Mouse (Mus musculus) splenic B cell, adult 2 months (primary cell): ENCODE measurements around the gene Pdcd11.
A peak's percentile ranks its signal among the peaks of the same experiment; 100 is the strongest.
"Not testable (repeated sequence)": the region's sequence is repeated elsewhere in the genome, so short reads cannot be mapped to it uniquely, and the experiment has no call there.

Experiments
- DNase-seq: peaks from one replicate; pipeline ENCODE4 v3.0.0-alpha.2; 2011; ENCODE audit warnings: low read depth, low spot score
- H3K27me3 ChIP-seq: 2 replicates; pipeline ENCODE4 v1.6.1; 2012; ENCODE audit warnings: mild to moderate bottlenecking, low read length, moderate library complexity, mixed read lengths; ENCODE audit not compliant: control insufficient read depth, poor library complexity, insufficient read depth, severe bottlenecking
- H3K36me3 ChIP-seq: 2 replicates; pipeline ENCODE4 v1.6.1; 2012; ENCODE audit warnings: mild to moderate bottlenecking, low read length, moderate library complexity, mixed read lengths; ENCODE audit not compliant: control insufficient read depth, poor library complexity, insufficient read depth, severe bottlenecking

Pdcd11 gene

GRCm38 (mm10) chr19:47139611-47140010 is 49.0 kb downstream of the Pdcd11 start:
- H3K27me3 ChIP-seq, H3K36me3 ChIP-seq, DNase-seq: not testable (repeated sequence)

GRCm38 (mm10) chr19:47142438-47142837 is 51.9 kb downstream of the Pdcd11 start:
- no peak for DNase-seq
- H3K27me3 ChIP-seq = no peaks in the 10 kb centered on the region
- H3K36me3 ChIP-seq = no peaks in the 10 kb centered on the region

GRCm38 (mm10) chr19:47144154-47144553 is 53.6 kb downstream of the Pdcd11 start, which contains the start of gene Calhm1:
Calhm1 (minus strand) TSS chr19:47144254.
- no peak for DNase-seq
- H3K36me3 ChIP-seq = no peaks in the 10 kb centered on the region
- H3K27me3 ChIP-seq = no peaks in the 10 kb centered on the region

- DNase-seq = peak; percentile 59
- Histone ChIP-seq H3K27me3 (no peaks in the 10 kb centered on the region), H3K36me3 (no peaks in the 10 kb centered on the region)
Observed at GRCm38 (mm10) chr19:47148267-47148847, 57.8 kb downstream of the Pdcd11 start.

GRCm38 (mm10) chr19:47149854-47150253 is 59.3 kb downstream of the Pdcd11 start:
- no peak for DNase-seq
- H3K27me3 ChIP-seq = no peaks in the 10 kb centered on the region
- H3K36me3 ChIP-seq = no peaks in the 10 kb centered on the region

- no peak for DNase-seq
- H3K36me3 ChIP-seq = no peaks in the 10 kb centered on the region
- no peaks in the 10 kb centered on the region for H3K27me3 ChIP-seq
Observed at GRCm38 (mm10) chr19:47151332-47152061, 60.9 kb downstream of the Pdcd11 start.

GRCm38 (mm10) chr19:47152062-47152369 is 61.4 kb downstream of the Pdcd11 start:
- Histone ChIP-seq H3K27me3 (no peaks in the 10 kb centered on the region), H3K36me3 (no peaks in the 10 kb centered on the region)
- no peak for DNase-seq

GRCm38 (mm10) chr19:47153767-47154166 is 63.2 kb downstream of the Pdcd11 start:
- Histone ChIP-seq H3K36me3 (no peaks in the 10 kb centered on the region), H3K27me3 (no peaks in the 10 kb centered on the region)
- DNase-seq = no peak

GRCm38 (mm10) chr19:47157664-47158063 is 67.1 kb downstream of the Pdcd11 start, which contains the start of gene Calhm3:
Calhm3 (minus strand) TSS chr19:47157764.
- no peak for DNase-seq
- no peaks in the 10 kb centered on the region for H3K27me3 ChIP-seq
- H3K36me3 ChIP-seq = no peaks in the 10 kb centered on the region

GRCm38 (mm10) chr19:47161669-47162068 is 71.1 kb downstream of the Pdcd11 start:
- Histone ChIP-seq H3K27me3 (0 out of 2 replicates have a peak, but pooled peaks cover 1% of the 10 kb centered on the region), H3K36me3 (no peaks in the 10 kb centered on the region)
- no peak for DNase-seq

GRCm38 (mm10) chr19:47163176-47163744 is 72.7 kb downstream of the Pdcd11 start:
- H3K36me3 ChIP-seq = no peaks in the 10 kb centered on the region
- H3K27me3 ChIP-seq = 0 out of 2 replicates have a peak, but pooled peaks cover 2% of the 10 kb centered on the region
- no peak for DNase-seq

GRCm38 (mm10) chr19:47166758-47167157 is 76.2 kb downstream of the Pdcd11 start:
- H3K36me3 ChIP-seq = no peaks in the 10 kb centered on the region
- H3K27me3 ChIP-seq = 0 out of 2 replicates have a peak, but pooled peaks cover 2% of the 10 kb centered on the region
- DNase-seq = no peak

GRCm38 (mm10) chr19:47167617-47168214 is 77.1 kb downstream of the Pdcd11 start:
- DNase-seq = no peak
- Histone ChIP-seq H3K27me3 (0 out of 2 replicates have a peak, but pooled peaks cover 2% of the 10 kb centered on the region), H3K36me3 (no peaks in the 10 kb centered on the region)

- H3K36me3 ChIP-seq = no peaks in the 10 kb centered on the region
- H3K27me3 ChIP-seq = 0 out of 2 replicates have a peak, but pooled peaks cover 2% of the 10 kb centered on the region
- peak; percentile 81 for DNase-seq
Observed at GRCm38 (mm10) chr19:47168223-47168622, 77.7 kb downstream of the Pdcd11 start.
